Mouse (Mus musculus): ENCODE data around the gene Atp8b2. TPM values are rescaled to one million over a fixed set of nuclear protein-coding genes. Genes with fewer than 3 reads are reported as not detected.

The Atp8b2 gene
- polyA plus RNA-seq, 1 experiment from 2014 or later, result 18.9 TPM

GRCm38 (mm10) chr3:89916622-89917021, 46.7 kb downstream of the Atp8b2 start:
- H3K4me1 ChIP-seq, result peaks cover 19% of the 10 kb centered on the region
- no peak overlapping the region for H3K4me2 ChIP-seq
- peaks cover 26% of the 10 kb centered on the region for H3K27me3 ChIP-seq
- no peak for ATAC-seq (ENCODE audit: insufficient number of reproducible peaks, low FRiP score, low TSS enrichment, low read depth)
- 52% methylated on average over 1 of the region's 1 CpGs for WGBS
- no peaks in the 10 kb centered on the region for H3K9me3 ChIP-seq
- H3K27ac ChIP-seq, result no peak overlapping the region
- H3K9ac ChIP-seq, result no peak overlapping the region
- no peak overlapping the region for H3K4me3 ChIP-seq
- no peaks in the 10 kb centered on the region for H3K36me3 ChIP-seq

GRCm38 (mm10) chr3:89914700-89915099, 48.6 kb downstream of the Atp8b2 start:
- Histone ChIP-seq H3K27me3 (peaks cover 26% of the 10 kb centered on the region), H3K4me2 (no peak overlapping the region), H3K4me3 (no peak overlapping the region), H3K27ac (no peak overlapping the region), H3K4me1 (peaks cover 20% of the 10 kb centered on the region), H3K9me3 (no peaks in the 10 kb centered on the region), H3K36me3 (no peaks in the 10 kb centered on the region), H3K9ac (no peak overlapping the region)
- 70% methylated on average over 4 of the region's 4 CpGs for WGBS
- no peak for ATAC-seq (ENCODE audit: insufficient number of reproducible peaks, low FRiP score, low TSS enrichment, low read depth)

- peak within 1 kb of the TSS; percentile 100 for H3K4me2 ChIP-seq
- peaks cover 26% of the 10 kb centered on the region for H3K27me3 ChIP-seq
- no peaks in the 10 kb centered on the region for H3K36me3 ChIP-seq
- H3K27ac ChIP-seq, result peak within 1 kb of the TSS; percentile 47; the same call in 1 of the 2 replicates
- H3K9me3 ChIP-seq, result no peaks in the 10 kb centered on the region
- WGBS, result 2% methylated on average over 75 of the region's 75 CpGs
- ATAC-seq (ENCODE audit: insufficient number of reproducible peaks, low FRiP score, low TSS enrichment, low read depth), result peak; percentile 78
- H3K4me1 ChIP-seq, result peaks cover 21% of the 10 kb centered on the region
- H3K4me3 ChIP-seq, result peak within 1 kb of the TSS; percentile 56
- H3K9ac ChIP-seq, result peak within 1 kb of the TSS; percentile 46
Measured at GRCm38 (mm10) chr3:89912543-89913391, 50.5 kb downstream of the Atp8b2 start, which contains the start of gene Il6ra. Il6ra (minus strand) TSS chr3:89913196.

- Histone ChIP-seq H3K4me2 (peak overlapping the region; percentile 100), H3K27ac (no peak overlapping the region), H3K36me3 (no peaks in the 10 kb centered on the region), H3K9me3 (no peaks in the 10 kb centered on the region), H3K9ac (no peak overlapping the region), H3K4me3 (peak overlapping the region; percentile 56), H3K27me3 (peaks cover 26% of the 10 kb centered on the region), H3K4me1 (peaks cover 21% of the 10 kb centered on the region)
- WGBS, result 34% methylated on average over 6 of the region's 6 CpGs
- ATAC-seq (ENCODE audit: insufficient number of reproducible peaks, low FRiP score, low TSS enrichment, low read depth), result no peak
Measured at GRCm38 (mm10) chr3:89912108-89912542, 51.2 kb downstream of the Atp8b2 start.

- H3K36me3 ChIP-seq, result no peaks in the 10 kb centered on the region
- H3K27ac ChIP-seq, result no peak overlapping the region
- no peak for ATAC-seq (ENCODE audit: insufficient number of reproducible peaks, low FRiP score, low TSS enrichment, low read depth)
- H3K4me2 ChIP-seq, result no peak overlapping the region
- H3K27me3 ChIP-seq, result peaks cover 26% of the 10 kb centered on the region
- H3K4me1 ChIP-seq, result peaks cover 21% of the 10 kb centered on the region
- 91% methylated on average over 3 of the region's 3 CpGs for WGBS
- no peaks in the 10 kb centered on the region for H3K9me3 ChIP-seq
- no peak overlapping the region for H3K9ac ChIP-seq
- no peak overlapping the region for H3K4me3 ChIP-seq
Measured at GRCm38 (mm10) chr3:89911207-89911606, 52.1 kb downstream of the Atp8b2 start.

- H3K27me3 ChIP-seq, result peaks cover 26% of the 10 kb centered on the region
- H3K9ac ChIP-seq, result no peak overlapping the region
- no peaks in the 10 kb centered on the region for H3K36me3 ChIP-seq
- H3K4me1 ChIP-seq, result peaks cover 21% of the 10 kb centered on the region
- no peaks in the 10 kb centered on the region for H3K9me3 ChIP-seq
- 41% methylated on average over 5 of the region's 5 CpGs for WGBS
- no peak for ATAC-seq (ENCODE audit: insufficient number of reproducible peaks, low FRiP score, low TSS enrichment, low read depth)
- H3K4me3 ChIP-seq, result no peak overlapping the region
- H3K27ac ChIP-seq, result no peak overlapping the region
- H3K4me2 ChIP-seq, result no peak overlapping the region
Measured at GRCm38 (mm10) chr3:89909703-89910542, 53.4 kb downstream of the Atp8b2 start.

GRCm38 (mm10) chr3:89908836-89909235, 54.5 kb downstream of the Atp8b2 start:
- no peak overlapping the region for H3K4me2 ChIP-seq
- WGBS, result 75% methylated on average over 6 of the region's 6 CpGs
- no peaks in the 10 kb centered on the region for H3K9me3 ChIP-seq
- peaks cover 20% of the 10 kb centered on the region for H3K4me1 ChIP-seq
- ATAC-seq (ENCODE audit: insufficient number of reproducible peaks, low FRiP score, low TSS enrichment, low read depth), result no peak
- no peak overlapping the region for H3K9ac ChIP-seq
- H3K27ac ChIP-seq, result no peak overlapping the region
- peaks cover 16% of the 10 kb centered on the region for H3K27me3 ChIP-seq
- H3K4me3 ChIP-seq, result no peak overlapping the region
- H3K36me3 ChIP-seq, result no peaks in the 10 kb centered on the region

GRCm38 (mm10) chr3:89907846-89908245, 55.5 kb downstream of the Atp8b2 start:
- Histone ChIP-seq H3K27ac (no peak overlapping the region), H3K9ac (no peak overlapping the region), H3K36me3 (no peaks in the 10 kb centered on the region), H3K9me3 (no peaks in the 10 kb centered on the region), H3K27me3 (peaks cover 8% of the 10 kb centered on the region; the same call in 1 of the 2 replicates), H3K4me3 (no peak overlapping the region), H3K4me2 (no peak overlapping the region), H3K4me1 (peaks cover 10% of the 10 kb centered on the region)
- no peak for ATAC-seq (ENCODE audit: insufficient number of reproducible peaks, low FRiP score, low TSS enrichment, low read depth)
- WGBS, result 79% methylated on average over 3 of the region's 3 CpGs

- Histone ChIP-seq H3K27me3 (no peaks in the 10 kb centered on the region), H3K4me3 (no peak overlapping the region), H3K4me2 (no peak overlapping the region), H3K4me1 (peaks cover 11% of the 10 kb centered on the region), H3K9ac (no peak overlapping the region), H3K9me3 (no peaks in the 10 kb centered on the region), H3K36me3 (no peaks in the 10 kb centered on the region), H3K27ac (peak overlapping the region; percentile 63; the same call in 1 of the 2 replicates)
- WGBS, result 69% methylated on average over 8 of the region's 8 CpGs
- no peak for ATAC-seq (ENCODE audit: insufficient number of reproducible peaks, low FRiP score, low TSS enrichment, low read depth)
Measured at GRCm38 (mm10) chr3:89899511-89899908, 63.8 kb downstream of the Atp8b2 start.

- H3K4me2 ChIP-seq, result no peak overlapping the region
- H3K36me3 ChIP-seq, result no peaks in the 10 kb centered on the region
- peak overlapping the region; percentile 63; the same call in 1 of the 2 replicates for H3K27ac ChIP-seq
- no peaks in the 10 kb centered on the region for H3K27me3 ChIP-seq
- WGBS, result 56% methylated on average over 5 of the region's 5 CpGs
- H3K4me1 ChIP-seq, result peaks cover 11% of the 10 kb centered on the region
- no peak overlapping the region for H3K4me3 ChIP-seq
- H3K9me3 ChIP-seq, result no peaks in the 10 kb centered on the region
- no peak for ATAC-seq (ENCODE audit: insufficient number of reproducible peaks, low FRiP score, low TSS enrichment, low read depth)
- H3K9ac ChIP-seq, result no peak overlapping the region
Measured at GRCm38 (mm10) chr3:89898870-89899510, 64.3 kb downstream of the Atp8b2 start.

GRCm38 (mm10) chr3:89898011-89898410, 65.3 kb downstream of the Atp8b2 start:
- Histone ChIP-seq H3K4me3 (no peak overlapping the region), H3K9ac (no peak overlapping the region), H3K27me3 (no peaks in the 10 kb centered on the region), H3K27ac (peak overlapping the region; percentile 63), H3K9me3 (no peaks in the 10 kb centered on the region), H3K4me2 (no peak overlapping the region), H3K4me1 (peaks cover 11% of the 10 kb centered on the region), H3K36me3 (no peaks in the 10 kb centered on the region)
- 56% methylated on average over 10 of the region's 10 CpGs for WGBS
- ATAC-seq (ENCODE audit: insufficient number of reproducible peaks, low FRiP score, low TSS enrichment, low read depth), result no peak

Measured in limb, embryonic 15.5 days (tissue).